Mouse (Mus musculus): ENCODE measurements at regions not wholly inside any gene's neighbourhood (a gene's known extent, or its start where the extent isn't known, plus 50 kb on each side); places are given as distances from the start of the nearest gene placed in this dataset.

DNA sequence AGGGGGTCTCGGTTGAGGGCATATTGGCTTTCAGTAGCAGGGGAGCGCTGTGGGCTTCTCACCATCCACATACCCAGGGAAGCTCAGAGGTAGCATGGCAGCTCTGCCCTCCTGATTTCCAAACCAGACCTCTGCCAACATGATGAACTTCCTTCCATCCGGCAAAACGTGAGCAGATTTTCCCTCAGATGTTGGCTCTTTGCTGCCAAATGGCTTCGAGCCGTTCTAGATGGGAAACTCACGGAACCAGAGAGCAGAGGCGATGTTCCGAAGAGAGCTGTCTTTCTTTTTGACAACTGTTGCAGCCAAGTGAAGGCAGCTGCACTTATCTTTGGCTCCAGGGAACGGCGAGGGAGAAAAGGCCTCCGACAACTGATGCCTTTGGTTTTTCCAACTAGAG lies 168.7 kb downstream of the Ajap1 start:
- TF ChIP-seq CTCF (conservative IDR thresholded peaks at IDR 0.05; ENCODE audit: low read length) (no peak), NANOG (IDR thresholded peaks at IDR 0.05; ENCODE audit: borderline replicate concordance, low read length) (no peak), POU5F1 (IDR thresholded peaks at IDR 0.05; ENCODE audit: borderline replicate concordance, low read length) (no peak)
